Mouse (Mus musculus): ENCODE measurements around the gene Yod1. TPM values are rescaled to one million over a fixed set of nuclear protein-coding genes. Genes with fewer than 3 reads are reported as not detected.

The Yod1 gene
- polyA plus RNA-seq, 1 experiment = 1.2 TPM

- Histone ChIP-seq H3K4me1 (ENCODE audit: control insufficient read depth, insufficient read depth, low read length) (no peaks in the 10 kb centered on the region; the same call in 1 of the 2 replicates), H3K4me3 (ENCODE audit: insufficient read depth, low read depth, low read length) (no peak overlapping the region), H3K27ac (ENCODE audit: insufficient read depth, low read depth, low read length) (no peak overlapping the region), H3K27me3 (replicated peaks; ENCODE audit: control insufficient read depth, insufficient read depth, low read length) (no peaks in the 10 kb centered on the region), H3K36me3 (ENCODE audit: control insufficient read depth, insufficient read depth, low read length) (peaks cover 7% of the 10 kb centered on the region)
- no peak for TF ChIP-seq POLR2A (IDR thresholded peaks at IDR 0.05; ENCODE audit: low read depth, low read length)
- no peak for TF ChIP-seq CTCF (conservative IDR thresholded peaks at IDR 0.05; ENCODE audit: insufficient read depth, insufficient read length, low read depth, low read length)
- 96% methylated on average over 11 of the region's 11 CpGs for WGBS
- DNase-seq = no peak
Observed at GRCm38 (mm10) chr1:130701976-130702375, 15.2 kb upstream of the Yod1 start.

- Histone ChIP-seq H3K4me1 (ENCODE audit: control insufficient read depth, insufficient read depth, low read length) (no peaks in the 10 kb centered on the region; the same call in 1 of the 2 replicates), H3K4me3 (ENCODE audit: insufficient read depth, low read depth, low read length) (no peak overlapping the region), H3K27ac (ENCODE audit: insufficient read depth, low read depth, low read length) (no peak overlapping the region), H3K27me3 (replicated peaks; ENCODE audit: control insufficient read depth, insufficient read depth, low read length) (no peaks in the 10 kb centered on the region), H3K36me3 (ENCODE audit: control insufficient read depth, insufficient read depth, low read length) (peaks cover 7% of the 10 kb centered on the region)
- TF ChIP-seq POLR2A (IDR thresholded peaks at IDR 0.05; ENCODE audit: low read depth, low read length) (no peak), CTCF (conservative IDR thresholded peaks at IDR 0.05; ENCODE audit: insufficient read depth, insufficient read length, low read depth, low read length) (no peak)
- WGBS = 54% methylated on average over 2 of the region's 2 CpGs
- peak; percentile 12 for DNase-seq
Observed at GRCm38 (mm10) chr1:130703613-130704012, 13.5 kb upstream of the Yod1 start.

- Histone ChIP-seq H3K4me3 (ENCODE audit: insufficient read depth, low read depth, low read length) (no peak overlapping the region), H3K27me3 (replicated peaks; ENCODE audit: control insufficient read depth, insufficient read depth, low read length) (no peaks in the 10 kb centered on the region), H3K27ac (ENCODE audit: insufficient read depth, low read depth, low read length) (no peak overlapping the region), H3K4me1 (ENCODE audit: control insufficient read depth, insufficient read depth, low read length) (no peaks in the 10 kb centered on the region), H3K36me3 (ENCODE audit: control insufficient read depth, insufficient read depth, low read length) (peaks cover 2% of the 10 kb centered on the region; the same call in 1 of the 2 replicates)
- no peak for DNase-seq
- 89% methylated on average over 22 of the region's 22 CpGs for WGBS
- TF ChIP-seq POLR2A (IDR thresholded peaks at IDR 0.05; ENCODE audit: low read depth, low read length) (no peak), CTCF (conservative IDR thresholded peaks at IDR 0.05; ENCODE audit: insufficient read depth, insufficient read length, low read depth, low read length) (no peak)
Observed at GRCm38 (mm10) chr1:130710283-130711080, 6.6 kb upstream of the Yod1 start.

GRCm38 (mm10) chr1:130714046-130714445 lies 3.1 kb upstream of the Yod1 start:
- no peak for TF ChIP-seq CTCF (conservative IDR thresholded peaks at IDR 0.05; ENCODE audit: insufficient read depth, insufficient read length, low read depth, low read length)
- TF ChIP-seq POLR2A (IDR thresholded peaks at IDR 0.05; ENCODE audit: low read depth, low read length) = no peak
- peaks cover 3% of the 10 kb centered on the region; the same call in 1 of the 2 replicates for H3K4me1 ChIP-seq (ENCODE audit: control insufficient read depth, insufficient read depth, low read length)
- H3K36me3 ChIP-seq (ENCODE audit: control insufficient read depth, insufficient read depth, low read length) = no peaks in the 10 kb centered on the region
- 88% methylated on average over 4 of the region's 4 CpGs for WGBS
- no peak for DNase-seq
- no peak overlapping the region for H3K27ac ChIP-seq (ENCODE audit: insufficient read depth, low read depth, low read length)
- H3K4me3 ChIP-seq (ENCODE audit: insufficient read depth, low read depth, low read length) = no peak overlapping the region
- no peaks in the 10 kb centered on the region for H3K27me3 ChIP-seq (replicated peaks; ENCODE audit: control insufficient read depth, insufficient read depth, low read length)

- TF ChIP-seq CTCF (conservative IDR thresholded peaks at IDR 0.05; ENCODE audit: insufficient read depth, insufficient read length, low read depth, low read length) = no peak
- no peak for TF ChIP-seq POLR2A (IDR thresholded peaks at IDR 0.05; ENCODE audit: low read depth, low read length)
- WGBS = under 1% methylated on average over 38 of the region's 38 CpGs
- Histone ChIP-seq H3K27ac (ENCODE audit: insufficient read depth, low read depth, low read length) (peak within 1 kb of the TSS; percentile 49), H3K4me3 (ENCODE audit: insufficient read depth, low read depth, low read length) (peak within 1 kb of the TSS; percentile 65), H3K27me3 (replicated peaks; ENCODE audit: control insufficient read depth, insufficient read depth, low read length) (no peaks in the 10 kb centered on the region), H3K36me3 (ENCODE audit: control insufficient read depth, insufficient read depth, low read length) (no peaks in the 10 kb centered on the region), H3K4me1 (ENCODE audit: control insufficient read depth, insufficient read depth, low read length) (peaks cover 3% of the 10 kb centered on the region; the same call in 1 of the 2 replicates)
- DNase-seq = peak; percentile 98
Observed at GRCm38 (mm10) chr1:130715561-130716217, 1.4 kb upstream of the Yod1 start, which contains the start of gene Gm29427. TSS of gene Gm29427 (minus strand) at chr1:130715799.

- DNase-seq = no peak
- H3K27ac ChIP-seq (ENCODE audit: insufficient read depth, low read depth, low read length) = peak overlapping the region; percentile 49
- no peaks in the 10 kb centered on the region for H3K36me3 ChIP-seq (ENCODE audit: control insufficient read depth, insufficient read depth, low read length)
- H3K27me3 ChIP-seq (replicated peaks; ENCODE audit: control insufficient read depth, insufficient read depth, low read length) = no peaks in the 10 kb centered on the region
- H3K4me3 ChIP-seq (ENCODE audit: insufficient read depth, low read depth, low read length) = peak overlapping the region; percentile 65
- no peak for TF ChIP-seq POLR2A (IDR thresholded peaks at IDR 0.05; ENCODE audit: low read depth, low read length)
- no peak for TF ChIP-seq CTCF (conservative IDR thresholded peaks at IDR 0.05; ENCODE audit: insufficient read depth, insufficient read length, low read depth, low read length)
- H3K4me1 ChIP-seq (ENCODE audit: control insufficient read depth, insufficient read depth, low read length) = peaks cover 3% of the 10 kb centered on the region; the same call in 1 of the 2 replicates
- WGBS = 0% methylated on average over 3 of the region's 3 CpGs
Observed at GRCm38 (mm10) chr1:130716218-130716512, 962 bp upstream of the Yod1 start.

Data from kidney, adult 2 months (tissue).